Mouse (Mus musculus): Measurements from ENCODE around the gene Ndfip2.

Gene Ndfip2

GRCm38 (mm10) chr14:105258379-105259034 lies at the start of gene Ndfip2:
Gene Ndfip2, plus strand, starts transcription at chr14:105258573.
- peak; percentile 75 for DNase-seq (ENCODE audit: low spot score)

GRCm38 (mm10) chr14:105219525-105220376 lies 38.6 kb upstream of the Ndfip2 start:
- peak; percentile 9 for DNase-seq (ENCODE audit: low spot score)

- no peak for DNase-seq (ENCODE audit: low spot score)
These were observed 36.1 kb upstream of the Ndfip2 start for GRCm38 (mm10) chr14:105222240-105222639.

GRCm38 (mm10) chr14:105225790-105226189 lies 32.6 kb upstream of the Ndfip2 start:
- DNase-seq (ENCODE audit: low spot score): no peak

- DNase-seq (ENCODE audit: low spot score): no peak
These were observed 26.0 kb upstream of the Ndfip2 start for GRCm38 (mm10) chr14:105232421-105232820.

- no peak for DNase-seq (ENCODE audit: low spot score)
These were observed 21.8 kb upstream of the Ndfip2 start for GRCm38 (mm10) chr14:105236596-105236995.

GRCm38 (mm10) chr14:105237736-105238135 lies 20.6 kb upstream of the Ndfip2 start:
- no peak for DNase-seq (ENCODE audit: low spot score)

GRCm38 (mm10) chr14:105238450-105239038 lies 19.8 kb upstream of the Ndfip2 start:
- DNase-seq (ENCODE audit: low spot score): no peak

GRCm38 (mm10) chr14:105240120-105240519 lies 18.3 kb upstream of the Ndfip2 start:
- no peak for DNase-seq (ENCODE audit: low spot score)

- DNase-seq (ENCODE audit: low spot score): no peak
These were observed 14.4 kb upstream of the Ndfip2 start for GRCm38 (mm10) chr14:105243805-105244443.

GRCm38 (mm10) chr14:105251038-105251437 lies 7.3 kb upstream of the Ndfip2 start:
- DNase-seq (ENCODE audit: low spot score): no peak

- no peak for DNase-seq (ENCODE audit: low spot score)
These were observed 5.1 kb upstream of the Ndfip2 start for GRCm38 (mm10) chr14:105253304-105253703.

- no peak for DNase-seq (ENCODE audit: low spot score)
These were observed 4.0 kb upstream of the Ndfip2 start for GRCm38 (mm10) chr14:105254401-105254800.

GRCm38 (mm10) chr14:105255620-105256019 lies 2.8 kb upstream of the Ndfip2 start:
- DNase-seq (ENCODE audit: low spot score): no peak

GRCm38 (mm10) chr14:105259035-105259880 lies 885 bp downstream of the Ndfip2 start:
- DNase-seq (ENCODE audit: low spot score): peak; percentile 28

GRCm38 (mm10) chr14:105262923-105263322 lies 4.5 kb downstream of the Ndfip2 start:
- DNase-seq (ENCODE audit: low spot score): no peak

GRCm38 (mm10) chr14:105267095-105267494 lies 8.7 kb downstream of the Ndfip2 start:
- DNase-seq (ENCODE audit: low spot score): no peak

- DNase-seq (ENCODE audit: low spot score): no peak
These were observed 13.7 kb downstream of the Ndfip2 start for GRCm38 (mm10) chr14:105272030-105272429.

GRCm38 (mm10) chr14:105272539-105272938 lies 14.2 kb downstream of the Ndfip2 start:
- no peak for DNase-seq (ENCODE audit: low spot score)

GRCm38 (mm10) chr14:105275196-105275595 lies 16.8 kb downstream of the Ndfip2 start:
- DNase-seq (ENCODE audit: low spot score): no peak

- no peak for DNase-seq (ENCODE audit: low spot score)
These were observed 18.9 kb downstream of the Ndfip2 start for GRCm38 (mm10) chr14:105277277-105277676.
